Mouse (Mus musculus) kidney, adult 18-20 months (tissue): ENCODE measurements around the gene Ccnl1.
A peak's percentile ranks its signal among the peaks of the same experiment; 100 is the strongest.

ENCODE experiments used
- DNase-seq: peaks from one replicate; pipeline ENCODE4 v3.0.0; 2021

The Ccnl1 gene

GRCm38 (mm10) chr3:65958840-65959185 lies 764 bp upstream of the Ccnl1 start:
- DNase-seq: no peak

DNA sequence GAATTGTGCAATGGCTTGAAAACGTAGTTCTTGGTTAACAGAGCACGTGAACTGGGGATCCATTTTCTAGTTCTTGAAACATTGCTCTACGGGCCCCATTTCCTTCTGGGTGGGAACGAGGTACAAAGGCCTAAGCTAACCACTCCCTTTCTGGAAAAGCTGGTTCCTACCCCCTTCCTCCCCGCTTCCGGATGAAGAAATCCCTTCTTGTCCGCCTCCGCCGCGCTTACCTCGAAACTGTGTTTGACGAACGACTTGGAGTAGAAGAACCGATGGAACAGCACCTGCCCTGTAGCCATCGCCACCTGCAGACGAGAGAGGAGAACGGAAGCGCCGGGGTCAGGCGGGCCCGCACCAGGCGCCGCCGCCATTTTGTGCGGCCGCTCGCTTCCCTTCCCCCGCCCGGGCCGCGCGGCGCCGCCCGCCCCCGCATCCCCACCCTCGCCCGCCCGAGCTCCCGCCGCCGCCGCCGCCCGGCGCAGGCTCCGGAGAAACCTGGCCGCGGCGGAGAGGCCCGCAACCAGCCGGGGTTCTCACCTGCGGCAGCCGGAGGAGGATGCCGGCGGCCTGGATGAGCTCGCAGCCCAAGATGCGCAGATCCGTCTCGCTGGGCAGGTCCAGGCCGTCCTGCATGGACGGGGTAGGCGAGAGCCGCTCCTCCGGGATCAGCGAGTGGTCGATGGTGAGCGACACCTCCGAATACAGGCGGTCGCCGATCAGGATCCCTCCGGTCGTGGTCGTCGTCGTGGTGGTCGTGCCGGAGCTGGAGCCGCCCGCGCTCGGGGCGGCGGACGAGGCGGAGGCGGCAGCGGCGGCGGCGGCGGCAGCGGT lies 563 bp downstream of the Ccnl1 start:
- DNase-seq: peak; percentile 69

DNA sequence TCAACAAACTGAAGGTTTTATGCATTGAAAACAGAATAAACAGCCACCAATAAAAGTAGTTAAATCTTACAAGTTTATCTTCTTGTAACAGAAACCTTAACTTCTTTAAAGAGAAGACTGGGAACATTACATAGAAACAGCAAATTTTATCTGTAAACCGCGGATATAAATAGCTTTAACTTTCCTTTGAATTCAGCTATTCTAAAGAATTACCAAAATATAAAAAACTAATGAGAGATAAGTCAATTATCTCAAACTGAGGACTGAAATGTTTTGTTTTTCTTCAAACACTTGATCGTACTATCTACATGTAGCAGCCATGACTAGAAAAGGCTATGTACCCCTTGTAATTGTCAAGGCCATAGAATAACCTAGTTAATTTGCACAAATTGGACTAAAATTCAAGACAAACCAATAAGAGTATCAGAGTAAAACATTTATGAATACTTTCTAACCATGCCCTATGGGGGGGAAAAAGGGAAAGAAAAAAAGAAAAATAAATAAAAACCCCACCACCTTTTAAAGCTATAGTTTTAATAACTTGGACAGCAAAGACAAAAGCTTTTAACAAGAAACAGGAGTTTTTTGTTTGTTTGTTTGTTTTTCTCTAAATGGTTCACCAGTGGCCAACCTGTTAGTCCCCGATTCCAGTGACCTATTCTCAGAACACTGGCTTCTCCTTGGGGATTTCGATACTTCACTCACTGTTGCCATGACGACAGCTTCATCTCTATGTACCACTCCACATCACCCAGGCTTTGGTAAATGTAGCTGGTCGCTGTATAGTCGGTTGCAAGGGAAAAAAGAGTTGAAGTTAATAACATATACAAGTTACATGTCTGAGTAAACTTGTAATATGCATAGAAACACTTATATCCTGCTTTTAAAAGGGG lies 3.3 kb downstream of the Ccnl1 start:
- DNase-seq: no peak

DNA sequence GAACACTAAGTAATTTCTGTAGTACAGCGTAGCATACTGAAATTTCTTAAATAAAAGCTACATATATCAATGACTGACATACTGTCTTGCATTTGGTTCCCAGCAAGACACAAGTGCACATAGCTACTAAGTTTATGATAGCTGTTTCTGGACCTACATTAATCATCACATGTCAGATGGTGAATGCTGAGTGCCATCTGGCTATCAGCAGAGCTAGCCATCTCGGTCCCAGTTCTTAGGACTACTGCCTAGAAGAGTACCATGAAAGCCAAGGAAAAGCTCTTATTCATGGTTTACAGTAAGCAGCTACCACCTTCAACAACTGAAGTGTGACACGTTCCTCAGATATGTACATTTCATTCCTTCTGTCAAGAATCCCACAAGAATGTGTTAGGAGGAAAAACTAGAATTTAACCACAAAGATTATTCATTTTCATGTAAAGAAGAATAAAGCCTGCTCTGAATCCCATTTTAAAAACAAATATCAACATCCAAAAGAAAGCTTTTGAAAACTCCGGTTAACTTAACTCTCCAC lies 7.2 kb downstream of the Ccnl1 start:
- DNase-seq: no peak

DNA sequence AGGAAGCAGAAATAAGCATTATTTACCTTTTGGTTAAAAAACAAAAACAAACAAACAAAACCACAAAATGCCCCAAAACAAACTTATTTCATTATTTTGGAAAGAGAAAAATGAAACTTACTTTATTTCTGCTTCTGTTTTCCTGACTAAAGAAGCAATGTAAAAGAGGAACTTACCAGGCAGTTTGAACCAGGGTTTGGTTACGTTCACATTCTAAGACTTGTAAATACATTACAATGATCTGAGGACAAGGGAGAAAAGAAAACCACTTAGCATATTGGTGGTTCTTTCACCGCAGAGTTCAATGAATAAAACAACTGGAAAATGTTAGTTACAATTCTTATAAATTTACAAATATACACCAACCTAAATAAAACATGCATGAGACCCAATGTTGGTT lies 7.7 kb downstream of the Ccnl1 start:
- DNase-seq: no peak

- DNase-seq: no peak
These were observed 12.6 kb downstream of the Ccnl1 start for GRCm38 (mm10) chr3:65945277-65945932.

DNA sequence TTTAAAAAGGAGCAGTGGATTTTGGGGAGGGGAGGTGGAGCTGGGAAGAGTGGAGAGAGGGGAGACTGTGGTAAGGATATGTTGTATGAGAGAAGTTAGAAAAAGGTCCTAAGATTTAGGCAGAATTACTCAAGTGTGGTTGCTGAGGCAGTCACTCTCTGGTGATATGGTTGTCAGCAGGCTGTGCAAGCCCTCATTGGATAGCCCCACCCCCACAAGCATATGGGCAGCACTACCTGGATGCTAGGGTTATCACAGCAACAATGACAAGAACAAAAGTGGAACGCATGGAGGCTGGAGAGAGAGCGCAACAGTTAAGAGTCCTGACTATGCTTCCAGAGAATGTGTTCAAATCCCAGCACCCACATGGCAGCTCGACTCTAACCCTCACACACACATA lies 13.3 kb downstream of the Ccnl1 start:
- DNase-seq: no peak

- DNase-seq: no peak
These were observed 14.6 kb downstream of the Ccnl1 start for GRCm38 (mm10) chr3:65943453-65943852.

GRCm38 (mm10) chr3:65941052-65941451 lies 17.0 kb downstream of the Ccnl1 start:
- no peak for DNase-seq

- DNase-seq: no peak
These were observed 19.8 kb downstream of the Ccnl1 start for GRCm38 (mm10) chr3:65938211-65938610.

DNA sequence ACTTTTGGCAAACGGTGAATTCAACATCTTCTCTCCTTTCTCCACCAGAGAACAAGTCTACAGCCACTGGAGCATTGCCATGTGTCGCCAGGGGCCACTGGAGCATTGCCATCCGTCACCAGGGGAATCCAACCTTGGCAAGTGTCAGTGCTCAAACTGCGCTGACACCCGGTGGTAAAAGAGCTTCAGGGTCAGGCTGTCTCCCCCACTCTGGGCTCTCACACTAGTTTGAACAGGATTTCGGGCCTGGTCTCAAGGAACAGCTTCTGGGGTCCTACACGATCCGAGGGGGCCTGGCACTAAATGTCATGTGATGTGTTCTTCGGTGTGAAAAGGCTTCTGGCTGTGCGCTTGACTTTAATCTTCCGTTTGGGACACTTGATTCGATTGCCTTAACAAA lies 21.7 kb downstream of the Ccnl1 start:
- no peak for DNase-seq

- DNase-seq: no peak
These were observed 22.9 kb downstream of the Ccnl1 start for GRCm38 (mm10) chr3:65935153-65935552.

- no peak for DNase-seq
These were observed 24.3 kb downstream of the Ccnl1 start for GRCm38 (mm10) chr3:65933726-65934125.

GRCm38 (mm10) chr3:65931542-65931941 lies 26.5 kb downstream of the Ccnl1 start:
- DNase-seq: no peak

DNA sequence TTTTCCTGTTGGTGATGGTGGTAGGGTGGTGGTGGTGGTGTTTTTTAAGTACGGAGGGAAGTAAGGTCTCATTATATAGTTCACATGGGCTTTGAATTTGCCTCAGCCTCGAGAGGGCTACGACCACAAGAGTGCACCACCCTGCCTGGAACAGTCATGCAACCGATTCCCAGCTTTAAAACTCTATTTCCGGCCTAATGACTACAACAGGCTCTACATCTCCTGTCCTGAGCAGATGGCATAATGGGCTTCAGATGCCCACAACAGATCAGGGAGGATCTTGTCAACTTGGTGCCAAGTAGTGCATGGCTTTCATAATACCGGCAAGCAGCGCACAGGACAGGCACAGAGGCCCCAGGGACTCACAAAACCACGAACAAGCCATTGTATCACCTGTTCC lies 27.4 kb downstream of the Ccnl1 start:
- DNase-seq: no peak

DNA sequence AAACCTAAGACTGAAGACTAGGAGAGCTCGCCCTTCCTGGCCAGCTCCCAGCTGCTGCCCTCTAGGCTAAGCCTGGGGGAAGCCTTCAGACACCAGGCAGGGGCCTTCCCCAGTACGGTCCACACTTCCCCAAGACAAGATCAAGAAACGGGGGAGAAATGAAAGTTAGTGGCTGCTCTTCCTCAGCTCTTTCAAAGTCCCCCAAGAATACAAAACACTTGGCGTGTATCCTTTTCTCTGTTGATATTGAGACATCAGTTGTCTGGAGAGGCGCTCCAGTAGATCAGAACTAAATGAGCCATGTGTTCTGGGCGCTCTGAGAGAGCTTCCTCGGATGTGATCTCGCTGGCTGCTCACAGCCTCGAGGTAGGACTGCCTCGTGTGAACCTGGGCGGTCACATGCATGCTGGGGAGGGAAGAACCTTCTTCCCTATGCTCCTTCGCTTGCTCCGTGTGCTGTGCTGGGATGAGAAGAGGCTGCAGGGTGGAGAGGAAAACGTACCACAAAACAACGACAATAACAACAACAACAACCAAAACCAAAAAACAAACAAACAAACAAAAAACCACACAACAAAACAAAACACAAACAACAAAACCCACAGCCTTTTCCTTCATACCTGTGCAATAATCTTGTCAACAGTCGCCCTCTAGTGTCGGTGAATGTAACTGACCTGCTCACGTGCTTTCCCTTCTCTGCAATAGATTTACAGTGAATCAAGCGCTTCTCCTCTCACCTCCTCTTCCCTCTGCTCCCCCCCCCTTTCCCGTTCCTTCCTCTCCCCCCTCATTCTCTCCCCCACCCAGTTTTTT lies 28.0 kb downstream of the Ccnl1 start:
- peak; percentile 72 for DNase-seq

DNA sequence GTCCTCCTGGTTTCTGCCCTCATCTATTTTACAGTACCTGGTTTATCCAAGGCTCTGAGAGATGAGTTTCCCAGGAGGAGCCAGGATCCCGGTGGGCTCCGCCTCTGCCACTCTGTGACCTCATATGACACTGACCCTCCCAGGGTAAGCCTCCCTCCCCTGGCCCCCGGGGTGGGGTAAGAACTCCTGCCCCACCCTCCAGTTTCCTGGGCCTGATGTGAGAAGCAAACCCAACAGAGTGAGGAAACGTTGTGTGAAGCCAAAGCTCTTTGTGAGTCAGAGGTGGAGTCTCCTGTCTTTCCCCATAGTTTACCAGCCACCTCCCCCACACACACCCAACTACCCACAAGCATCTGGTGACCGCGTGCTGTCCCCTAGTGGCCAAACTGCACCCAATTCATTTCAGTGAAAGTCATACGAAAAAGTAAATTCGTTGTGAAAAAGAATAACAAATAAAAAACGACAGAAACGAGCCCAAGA lies 28.7 kb downstream of the Ccnl1 start:
- DNase-seq: peak; percentile 79

DNA sequence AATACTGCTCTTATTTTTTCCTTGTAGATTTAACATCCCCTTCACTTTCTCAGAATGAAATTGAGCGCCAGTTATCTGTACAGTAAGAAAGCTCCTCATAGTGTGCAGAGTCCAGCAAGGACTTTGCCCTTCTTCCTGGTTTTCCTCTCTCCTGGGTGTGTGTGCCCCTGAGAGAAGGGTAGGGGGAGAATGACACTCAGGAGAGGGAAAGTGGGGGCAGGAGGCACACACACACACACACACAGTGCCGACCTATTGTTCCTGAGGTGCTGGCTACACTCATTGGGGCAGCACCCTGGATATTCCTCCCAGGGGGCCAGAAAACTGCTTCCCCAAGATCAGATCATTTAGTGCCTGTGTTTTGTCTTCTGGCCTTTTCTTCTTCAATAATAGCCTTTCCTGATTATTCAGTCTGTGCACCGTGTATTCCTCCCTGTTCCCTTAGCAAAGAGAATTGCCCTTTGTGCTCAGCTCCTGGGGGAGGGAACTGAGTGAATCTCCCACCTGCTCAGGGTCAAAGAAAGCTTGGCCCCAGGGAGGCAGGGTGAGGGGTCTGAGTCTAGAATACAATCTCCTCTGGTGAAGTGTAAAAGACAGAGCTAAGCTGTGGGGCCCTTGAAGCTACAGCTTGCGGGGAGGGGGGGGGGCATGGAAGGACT lies 29.3 kb downstream of the Ccnl1 start:
- DNase-seq: peak; percentile 18

GRCm38 (mm10) chr3:65927685-65928084 lies 30.4 kb downstream of the Ccnl1 start:
- peak; percentile 87 for DNase-seq

GRCm38 (mm10) chr3:65927101-65927501 lies 30.9 kb downstream of the Ccnl1 start:
- no peak for DNase-seq

DNA sequence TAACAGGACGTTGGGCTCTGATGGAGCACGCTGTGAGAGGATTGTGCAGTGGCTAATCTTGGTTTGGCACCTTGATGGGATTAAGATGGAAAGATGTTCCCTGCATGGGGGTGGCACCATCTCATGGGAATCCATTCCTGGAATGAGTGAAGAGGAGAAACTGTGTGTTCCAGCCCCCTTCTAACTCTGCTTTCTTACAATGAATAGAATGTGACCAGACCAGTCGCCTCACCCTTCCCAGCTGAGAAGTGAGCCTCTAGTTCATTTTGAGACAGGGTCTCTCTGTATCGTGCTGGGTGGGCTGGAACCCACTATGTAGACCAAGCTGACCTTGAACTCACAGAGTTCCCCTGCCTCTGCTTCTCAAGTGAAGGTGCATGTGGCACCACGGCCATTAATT lies 31.6 kb downstream of the Ccnl1 start:
- DNase-seq: no peak
